Mouse (Mus musculus): ENCODE measurements around the gene Pigk.

Gene Pigk

DNA sequence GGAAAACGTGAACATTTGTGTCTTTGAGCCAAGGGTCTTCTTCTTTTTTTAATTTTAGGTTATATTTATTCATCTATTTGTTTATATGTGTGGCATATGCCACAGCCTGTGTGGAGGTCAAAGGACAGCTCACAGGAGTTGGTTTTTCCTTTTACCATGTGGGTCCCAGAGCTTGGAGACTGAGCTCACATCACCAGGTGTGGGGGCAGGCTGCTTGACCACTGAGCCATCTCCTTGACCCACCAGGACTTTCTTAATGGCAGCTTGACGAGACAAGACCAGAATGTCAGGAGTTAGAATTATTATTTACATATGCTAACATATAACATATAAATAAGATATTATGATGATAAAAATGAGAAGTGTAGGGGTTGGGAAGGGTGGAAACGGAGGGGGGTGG is 182.2 kb downstream of the Pigk start:
- DNase-seq (ENCODE audit: low spot score in 2 of 2): no peak

- DNase-seq (ENCODE audit: low spot score in 2 of 2): no peak
Observed at GRCm38 (mm10) chr3:152897196-152897595, 183.3 kb downstream of the Pigk start.

- DNase-seq (ENCODE audit: low spot score in 2 of 2): no peak
Observed at GRCm38 (mm10) chr3:152898906-152899305, 185.0 kb downstream of the Pigk start.

DNA sequence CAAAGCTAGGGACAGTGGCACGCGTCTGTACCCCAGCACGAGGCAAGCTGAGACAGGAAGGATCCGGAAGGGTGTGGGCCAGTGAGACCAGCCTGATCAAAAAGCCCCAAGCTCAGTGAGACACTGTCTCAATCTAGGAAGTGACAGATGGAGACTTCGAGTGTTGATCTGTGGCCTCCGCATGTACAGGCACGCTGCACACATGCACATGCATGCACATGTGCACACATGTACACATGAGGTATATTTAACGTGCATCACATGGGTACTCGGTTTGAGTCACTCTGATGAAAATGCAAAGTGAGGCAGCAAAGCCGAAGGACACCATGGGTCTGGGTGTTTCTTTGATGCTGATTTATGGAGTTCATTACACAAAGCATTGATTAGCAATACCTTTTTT is 191.1 kb downstream of the Pigk start:
- no peak for DNase-seq (ENCODE audit: low spot score in 2 of 2)

DNA sequence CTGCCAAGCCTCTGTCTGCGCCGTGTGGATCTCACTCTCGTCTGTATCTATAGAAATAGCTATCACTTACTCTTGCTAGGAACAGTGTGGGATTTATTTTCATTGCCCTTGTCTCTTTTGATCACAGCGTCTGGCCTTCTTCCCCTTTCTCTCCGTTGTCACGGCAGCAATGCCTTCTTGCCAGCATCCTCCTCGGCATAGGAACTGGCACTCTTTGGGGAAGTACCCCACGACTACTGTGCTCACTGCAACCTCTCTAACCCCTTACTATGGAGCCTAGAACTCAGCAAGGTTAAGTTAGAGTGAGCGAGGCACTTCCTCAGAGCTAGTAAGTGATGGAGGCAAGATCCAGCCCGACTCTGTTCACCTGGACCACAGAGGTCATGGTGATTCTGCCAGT is 191.9 kb downstream of the Pigk start:
- no peak for DNase-seq (ENCODE audit: low spot score in 2 of 2)

DNA sequence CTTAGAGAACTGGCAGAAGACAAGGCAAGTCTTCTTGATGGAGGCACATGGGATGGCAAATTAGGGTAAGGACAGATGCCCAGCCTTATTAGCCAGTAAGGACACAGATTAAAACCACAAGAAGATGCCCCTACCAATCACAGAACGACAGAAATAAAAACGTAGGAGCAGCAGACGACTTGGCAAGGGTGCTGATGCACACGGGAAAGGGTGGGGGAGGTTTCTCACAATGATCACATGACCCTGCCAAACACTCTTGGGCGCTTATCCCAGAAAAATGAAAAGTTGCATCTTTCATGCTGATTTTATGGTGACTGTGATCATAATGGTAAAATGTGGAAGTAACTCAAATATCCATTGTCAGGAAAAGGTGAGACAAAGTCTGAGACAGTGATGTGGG is 193.2 kb downstream of the Pigk start:
- peak in 1 of 2 experiments; percentile 26 for DNase-seq (ENCODE audit: low spot score in 2 of 2)

- no peak for DNase-seq (ENCODE audit: low spot score in 2 of 2)
Observed at GRCm38 (mm10) chr3:152907683-152908082, 193.8 kb downstream of the Pigk start.

GRCm38 (mm10) chr3:152911578-152911977 is 197.7 kb downstream of the Pigk start:
- no peak for DNase-seq (ENCODE audit: low spot score in 2 of 2)

- DNase-seq (ENCODE audit: low spot score in 2 of 2): no peak
Observed at GRCm38 (mm10) chr3:152912216-152913101, 198.6 kb downstream of the Pigk start.

GRCm38 (mm10) chr3:152913150-152913549 is 199.2 kb downstream of the Pigk start:
- DNase-seq (ENCODE audit: low spot score in 2 of 2): no peak

DNA sequence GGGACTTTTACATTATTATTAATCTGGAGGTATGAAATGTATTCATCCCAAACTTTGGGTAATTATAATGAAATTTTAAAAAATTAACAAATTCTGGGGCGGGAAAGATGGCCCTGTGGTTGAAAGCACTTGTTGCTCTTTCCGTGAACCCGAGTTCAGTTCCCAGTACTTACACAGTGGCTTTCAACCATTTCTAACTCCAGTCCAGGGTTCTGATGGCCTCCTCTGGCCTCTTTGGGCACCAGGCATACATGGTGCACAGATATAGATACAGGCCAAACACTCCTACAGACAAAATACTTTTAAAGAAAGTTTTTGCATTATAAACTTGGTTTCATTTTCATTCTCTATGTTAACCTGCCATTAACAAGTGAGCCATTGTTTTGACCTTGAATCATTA is 199.7 kb downstream of the Pigk start:
- no peak for DNase-seq (ENCODE audit: low spot score in 2 of 2)

DNA sequence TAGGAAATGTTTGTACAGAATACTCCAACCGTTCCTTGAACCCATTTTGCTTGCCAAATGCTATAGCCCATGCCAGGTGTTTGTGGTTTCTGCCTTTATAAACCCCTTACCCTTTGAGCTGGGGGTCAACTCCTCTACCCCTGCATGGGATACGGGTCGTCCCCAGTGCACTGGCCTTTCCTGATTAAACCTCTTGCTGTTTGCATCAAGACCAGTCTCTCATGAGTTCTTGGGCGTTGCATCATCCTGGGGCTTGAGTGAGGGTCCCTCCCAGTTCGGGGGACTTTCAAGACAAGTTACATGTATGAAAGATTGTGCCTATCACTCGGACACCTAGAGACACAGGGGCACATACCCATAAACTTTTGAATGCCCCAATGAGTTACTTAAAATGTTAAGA is 200.5 kb downstream of the Pigk start:
- DNase-seq (ENCODE audit: low spot score in 2 of 2): no peak

- DNase-seq (ENCODE audit: low spot score in 2 of 2): no peak
Observed at GRCm38 (mm10) chr3:152917579-152917978, 203.7 kb downstream of the Pigk start.

GRCm38 (mm10) chr3:152919101-152919500 is 205.2 kb downstream of the Pigk start:
- no peak for DNase-seq (ENCODE audit: low spot score in 2 of 2)

DNA sequence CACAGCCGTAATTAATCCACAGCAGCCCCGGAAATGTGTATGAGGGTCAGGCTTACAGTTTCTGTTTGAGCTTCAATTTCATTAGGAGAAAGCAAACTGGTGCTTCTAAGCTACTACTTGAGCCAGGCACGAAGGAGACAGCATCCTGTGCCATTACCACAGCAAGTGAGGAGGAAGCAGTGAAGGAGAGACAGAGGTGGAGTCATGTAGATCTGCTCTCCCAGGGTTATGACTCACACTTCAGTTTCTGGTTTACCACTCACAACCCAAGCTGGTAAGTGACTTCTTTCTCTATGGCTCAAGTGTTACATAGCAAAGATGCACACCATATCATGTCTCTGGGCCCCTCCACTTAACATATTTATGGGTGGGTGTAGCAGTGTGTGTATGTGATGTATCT is 206.5 kb downstream of the Pigk start:
- peak in 1 of 2 experiments; percentile 17 for DNase-seq (ENCODE audit: low spot score in 2 of 2)

- no peak for DNase-seq (ENCODE audit: low spot score in 2 of 2)
Observed at GRCm38 (mm10) chr3:152923530-152923929, 209.6 kb downstream of the Pigk start.

DNA sequence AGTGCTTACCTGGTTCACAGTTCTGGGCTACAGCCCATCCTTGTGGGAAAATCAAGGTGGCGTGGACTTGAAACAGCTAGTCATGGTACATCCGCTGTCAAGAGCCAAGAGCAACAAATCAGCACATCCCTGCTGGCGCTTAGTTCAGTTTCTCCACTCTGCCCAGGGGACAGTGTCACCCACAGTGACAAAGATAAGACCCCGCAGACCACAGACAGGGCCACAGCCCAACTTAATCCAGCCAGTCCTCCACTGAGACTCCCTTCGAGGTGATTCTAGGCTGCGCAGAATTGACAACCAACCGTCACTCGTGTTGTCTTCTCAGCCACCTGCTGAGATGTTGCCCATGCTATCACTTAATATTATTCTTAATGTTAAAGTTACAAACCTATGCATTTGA is 211.5 kb downstream of the Pigk start:
- no peak for DNase-seq (ENCODE audit: low spot score in 2 of 2)

DNA sequence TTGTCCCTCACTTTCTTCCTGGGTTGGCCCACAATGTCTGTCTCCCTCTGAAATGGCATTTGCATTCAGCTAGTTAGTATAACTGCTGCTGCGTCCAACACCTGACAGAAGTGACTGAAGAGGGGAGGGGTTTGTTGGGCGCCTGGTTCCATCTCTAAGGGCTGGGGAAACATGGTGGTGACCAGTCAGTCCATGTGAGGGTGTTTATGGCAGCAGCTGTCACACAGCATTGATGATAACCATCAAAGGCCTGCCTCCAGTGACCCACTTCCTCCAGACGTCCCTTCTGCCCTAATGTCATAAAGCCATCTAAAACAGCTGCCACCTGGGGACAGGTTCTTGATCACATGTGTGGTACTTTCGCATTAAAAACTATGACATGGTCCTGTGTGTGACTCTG is 212.3 kb downstream of the Pigk start:
- DNase-seq (ENCODE audit: low spot score in 2 of 2): no peak

- DNase-seq (ENCODE audit: low spot score in 2 of 2): no peak
Observed at GRCm38 (mm10) chr3:152928287-152928975, 214.5 kb downstream of the Pigk start.

DNA sequence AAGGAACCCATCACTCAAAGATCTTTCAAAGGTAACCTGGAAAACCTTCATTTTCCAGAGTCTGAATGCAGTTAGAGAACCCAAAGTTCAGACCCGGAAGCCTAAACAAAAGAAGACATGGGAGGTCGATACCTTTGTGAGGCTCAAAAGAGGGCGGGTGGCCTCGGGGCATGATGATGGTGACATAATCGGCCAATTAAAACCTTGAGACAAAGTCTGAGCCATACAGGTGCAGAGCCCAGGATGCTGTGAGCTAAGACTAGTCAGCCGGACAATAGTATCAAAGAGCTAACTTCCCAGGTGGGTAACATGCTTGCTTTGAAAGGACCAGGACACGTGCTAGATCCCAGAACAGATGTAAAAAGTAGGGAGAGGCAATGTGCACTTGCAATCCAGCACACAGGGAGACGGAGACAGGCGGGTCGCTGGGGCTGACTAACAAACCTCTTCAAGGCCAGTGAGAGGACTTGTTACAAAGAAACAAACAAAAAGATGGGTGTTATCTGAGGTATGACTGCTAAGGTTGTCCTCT is 215.4 kb downstream of the Pigk start:
- DNase-seq (ENCODE audit: low spot score in 2 of 2): no peak

GRCm38 (mm10) chr3:152929788-152930281 is 215.9 kb downstream of the Pigk start:
- no peak for DNase-seq (ENCODE audit: low spot score in 2 of 2)

- DNase-seq (ENCODE audit: low spot score in 2 of 2): no peak
Observed at GRCm38 (mm10) chr3:152931354-152931753, 217.5 kb downstream of the Pigk start.

GRCm38 (mm10) chr3:152932096-152932495 is 218.2 kb downstream of the Pigk start:
- DNase-seq (ENCODE audit: low spot score in 2 of 2): no peak

Data from left cerebral cortex, adult 9 months (tissue).